Mouse (Mus musculus) activated CD4-positive, CD25-positive, alpha-beta regulatory T cell, adult 4 months (primary cell): ENCODE measurements around the gene Map3k19. TPM values are rescaled to one million over a fixed set of nuclear protein-coding genes. Genes with fewer than 3 reads are reported as not detected.
A peak's percentile ranks its signal among the peaks of the same experiment; 100 is the strongest.

ENCODE experiments used
- ATAC-seq: one replicate; pipeline ENCODE4 v1.8.0; 2017
- polyA plus RNA-seq, 2 experiments: library from polyadenylated mRNA; unstranded; fragments of 100-300 nt; shearing (Covaris generic); gene quantifications; one replicate each; pipeline ENCODE4 v1.2.1; 2017

The Map3k19 gene
- under 1 TPM; 0.16 to 0.43 TPM for polyA plus RNA-seq

GRCm38 (mm10) chr1:127854486-127855222 lies at the start of gene Map3k19:
Map3k19 (minus strand) TSS chr1:127855031.
- no peak for ATAC-seq

- no peak for ATAC-seq
Measured at GRCm38 (mm10) chr1:127899401-127899800, 44.6 kb upstream of the Map3k19 start.

- no peak for ATAC-seq
Measured at GRCm38 (mm10) chr1:127869276-127869675, 14.4 kb upstream of the Map3k19 start.

GRCm38 (mm10) chr1:127868300-127869261 lies 13.8 kb upstream of the Map3k19 start, which contains the start of gene Rab3gap1:
Rab3gap1 (plus strand) TSS chr1:127868773.
- ATAC-seq = peak; percentile 93

GRCm38 (mm10) chr1:127863806-127864205 lies 9.0 kb upstream of the Map3k19 start:
- ATAC-seq = no peak

GRCm38 (mm10) chr1:127861900-127862299 lies 7.1 kb upstream of the Map3k19 start:
- ATAC-seq = peak; percentile 30

- no peak for ATAC-seq
Measured at GRCm38 (mm10) chr1:127860492-127860891, 5.7 kb upstream of the Map3k19 start.

- no peak for ATAC-seq
Measured at GRCm38 (mm10) chr1:127859799-127860400, 5.1 kb upstream of the Map3k19 start.

GRCm38 (mm10) chr1:127858945-127859648 lies 4.3 kb upstream of the Map3k19 start:
- peak; percentile 55 for ATAC-seq

- peak; percentile 61 for ATAC-seq
Measured at GRCm38 (mm10) chr1:127850075-127850610, 4.7 kb downstream of the Map3k19 start.

GRCm38 (mm10) chr1:127845472-127845871 lies 9.4 kb downstream of the Map3k19 start:
- no peak for ATAC-seq

GRCm38 (mm10) chr1:127838602-127839001 lies 16.2 kb downstream of the Map3k19 start:
- no peak for ATAC-seq

- no peak for ATAC-seq
Measured at GRCm38 (mm10) chr1:127836619-127837018, 18.2 kb downstream of the Map3k19 start.

GRCm38 (mm10) chr1:127834202-127834601 lies 20.6 kb downstream of the Map3k19 start:
- no peak for ATAC-seq

GRCm38 (mm10) chr1:127833714-127834113 lies 21.1 kb downstream of the Map3k19 start:
- ATAC-seq = no peak

GRCm38 (mm10) chr1:127830215-127830921 lies 24.5 kb downstream of the Map3k19 start:
- peak; percentile 90 for ATAC-seq

GRCm38 (mm10) chr1:127827325-127827724 lies 27.5 kb downstream of the Map3k19 start:
- peak; percentile 53 for ATAC-seq

GRCm38 (mm10) chr1:127816381-127816780 lies 38.5 kb downstream of the Map3k19 start:
- no peak for ATAC-seq

GRCm38 (mm10) chr1:127812929-127813328 lies 41.9 kb downstream of the Map3k19 start:
- ATAC-seq = peak; percentile 68

- no peak for ATAC-seq
Measured at GRCm38 (mm10) chr1:127808671-127809070, 46.2 kb downstream of the Map3k19 start.

- ATAC-seq = no peak
Measured at GRCm38 (mm10) chr1:127802916-127803315, 51.9 kb downstream of the Map3k19 start.
